Mouse (Mus musculus) testis, adult 2 months (tissue): ENCODE measurements around the gene Irf2bp2.

Experiments used
- CTCF ChIP-seq: fragments of 200-500 bp; IDR thresholded peaks from 2 replicates; pipeline ENCODE4 v1.5.1; 2012; ENCODE audit warnings: low read depth, mild to moderate bottlenecking, inconsistent platforms, low read length, moderate library complexity; ENCODE audit not compliant: control insufficient read depth, insufficient read depth, insufficient replicate concordance
- POLR2A ChIP-seq: fragments of 200-500 bp; IDR thresholded peaks from 2 replicates; pipeline ENCODE4 v1.6.1; 2012; ENCODE audit warnings: low read depth, mild to moderate bottlenecking, inconsistent platforms, low read length, moderate library complexity; ENCODE audit not compliant: control insufficient read depth

DNA sequence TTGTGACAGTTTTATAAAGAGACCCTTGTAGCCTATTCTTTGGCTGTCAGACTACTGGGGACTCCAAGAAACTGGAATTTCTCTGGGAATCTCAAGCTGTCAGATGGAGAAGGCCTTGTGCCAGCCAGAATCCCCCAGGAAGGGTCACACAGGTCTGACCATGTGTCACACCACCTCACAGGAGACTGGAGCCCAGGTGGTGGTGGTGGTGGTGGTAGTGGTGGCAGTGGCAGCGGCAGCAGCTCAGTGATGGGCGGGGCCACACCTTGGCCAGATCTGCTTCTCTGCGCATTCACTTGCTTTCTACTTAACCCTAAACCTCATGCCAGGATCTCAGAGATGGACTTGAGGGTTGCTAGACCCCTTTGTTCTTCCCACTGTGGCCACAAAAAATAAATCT lies 19.0 kb upstream of the Irf2bp2 start:
- TF ChIP-seq CTCF (no peak), POLR2A (no peak)
